Mouse (Mus musculus) lung, embryonic 14.5 days (tissue): ENCODE measurements around the gene Prss46. TPM values are rescaled to one million over a fixed set of nuclear protein-coding genes. Genes with fewer than 3 reads are reported as not detected.
"Not testable (repeated sequence)": the region's sequence is repeated elsewhere in the genome, so short reads cannot be mapped to it uniquely, and the experiment has no call there.

ENCODE experiments used
- ATAC-seq: fragments of 200-750 bp; cut with Nextera tagmentation; 2 replicates; pipeline ENCODE4 v1.8.0; 2017; ENCODE audit warnings: mild to moderate bottlenecking, moderate TSS enrichment, moderate library complexity; ENCODE audit not compliant: insufficient read depth
- DNase-seq: peaks from one replicate; pipeline ENCODE4 v3.0.0-alpha.2; 2015
- H3K27ac ChIP-seq: fragments of 300-500 bp; sonication (generic); 2 replicates; pipeline ENCODE4 v1.5.1; 2014; ENCODE audit warnings: low read depth, mild to moderate bottlenecking, moderate library complexity
- H3K27me3 ChIP-seq: fragments of 300-500 bp; sonication (generic); 2 replicates; pipeline ENCODE4 v1.6.1; 2014; ENCODE audit warnings: low read length, control low read depth; ENCODE audit not compliant: insufficient read depth
- H3K36me3 ChIP-seq: fragments of 300-500 bp; sonication (generic); 2 replicates; pipeline ENCODE4 v1.6.1; 2014; ENCODE audit warnings: control low read depth; ENCODE audit not compliant: insufficient read depth
- H3K4me1 ChIP-seq: fragments of 300-500 bp; sonication (generic); 2 replicates; pipeline ENCODE4 v1.6.1; 2014; ENCODE audit warnings: antibody characterized with exemption, control low read depth; ENCODE audit not compliant: insufficient read depth
- H3K4me2 ChIP-seq: fragments of 300-500 bp; sonication (generic); 2 replicates; pipeline ENCODE4 v1.6.1; 2014; ENCODE audit warnings: mild to moderate bottlenecking
- H3K4me3 ChIP-seq: fragments of 300-500 bp; sonication (generic); 2 replicates; pipeline ENCODE4 v1.5.1; 2014; ENCODE audit warnings: low read depth, low read length
- H3K9ac ChIP-seq: fragments of 300-500 bp; sonication (generic); 2 replicates; pipeline ENCODE4 v1.6.1; 2014
- H3K9me3 ChIP-seq: fragments of 300-500 bp; sonication (generic); 2 replicates; pipeline ENCODE4 v1.6.1; 2016; ENCODE audit warnings: low read depth, low read length, control low read depth
- CTCF ChIP-seq: IDR thresholded peaks from 2 replicates; pipeline ENCODE4 v1.5.1; 2016; ENCODE audit warnings: antibody characterized with exemption, low read depth
- WGBS: fragments of 180-500 bp; shearing (Covaris S2); extraction: QIAGEN DNeasy Blood & Tissue Kit; methylation state at CpG from one replicate; pipeline ENCODE4 v1.1.7; 2014; 5-methylcytosine and 5-hydroxymethylcytosine counted together
- polyA plus RNA-seq: library from polyadenylated mRNA; unstranded; fragments of >200 nt; fragmentation: Nextera tagmentation; extraction: Ambion mirVana; gene quantifications from 2 replicates; pipeline ENCODE4 v1.2.1, GENCODE M21; 2014

The Prss46 gene
- polyA plus RNA-seq: not detected in 2 replicates

GRCm38 (mm10) chr9:110844206-110844605 lies at the start of gene Prss46:
Prss46 (plus strand) TSS chr9:110844506.
- Histone ChIP-seq H3K9me3 (no peaks in the 10 kb centered on the region), H3K4me1 (no peaks in the 10 kb centered on the region), H3K27ac (no peak within 1 kb of the TSS), H3K27me3 (no peaks in the 10 kb centered on the region), H3K9ac (no peak within 1 kb of the TSS), H3K4me3 (no peak within 1 kb of the TSS), H3K4me2 (no peak within 1 kb of the TSS), H3K36me3 (no peaks in the 10 kb centered on the region)
- 75% methylated on average over 10 of the region's 10 CpGs for WGBS
- no peak for TF ChIP-seq CTCF
- no peak for ATAC-seq
- no peak for DNase-seq

- H3K4me1 ChIP-seq: no peaks in the 10 kb centered on the region
Observed at GRCm38 (mm10) chr9:110797013-110797412, 47.3 kb upstream of the Prss46 start.

GRCm38 (mm10) chr9:110797866-110798265 lies 46.4 kb upstream of the Prss46 start, which contains the start of gene Prss42:
Prss42 (plus strand) TSS chr9:110798166.
- Histone ChIP-seq H3K27me3 (no peaks in the 10 kb centered on the region), H3K4me2 (no peak within 1 kb of the TSS), H3K9ac (no peak within 1 kb of the TSS), H3K9me3 (no peaks in the 10 kb centered on the region), H3K4me1 (no peaks in the 10 kb centered on the region), H3K4me3 (no peak within 1 kb of the TSS), H3K27ac (no peak within 1 kb of the TSS), H3K36me3 (no peaks in the 10 kb centered on the region)
- no peak for TF ChIP-seq CTCF
- 92% methylated on average over 14 of the region's 14 CpGs for WGBS
- no peak for ATAC-seq
- DNase-seq: no peak

More at GRCm38 (mm10) chr9:110797013-110797412, 47.3 kb upstream of the Prss46 start:
- no peak for ATAC-seq
- H3K4me3 ChIP-seq: no peak overlapping the region
- 74% methylated on average over 10 of the region's 10 CpGs for WGBS
- H3K9me3 ChIP-seq: no peaks in the 10 kb centered on the region
- H3K36me3 ChIP-seq: no peaks in the 10 kb centered on the region
- no peak overlapping the region for H3K27ac ChIP-seq
- no peak for DNase-seq
- H3K9ac ChIP-seq: no peak overlapping the region
- no peak overlapping the region for H3K4me2 ChIP-seq
- H3K27me3 ChIP-seq: no peaks in the 10 kb centered on the region
- no peak for TF ChIP-seq CTCF

GRCm38 (mm10) chr9:110800834-110801479 lies 43.3 kb upstream of the Prss46 start:
- H3K4me1 ChIP-seq: no peaks in the 10 kb centered on the region
- DNase-seq: no peak
- TF ChIP-seq CTCF: no peak
- H3K4me2 ChIP-seq: no peak overlapping the region
- no peaks in the 10 kb centered on the region for H3K27me3 ChIP-seq
- H3K36me3 ChIP-seq: no peaks in the 10 kb centered on the region
- 83% methylated on average over 8 of the region's 8 CpGs for WGBS
- H3K9me3 ChIP-seq: no peaks in the 10 kb centered on the region
- no peak for ATAC-seq
- no peak overlapping the region for H3K4me3 ChIP-seq
- H3K27ac ChIP-seq: no peak overlapping the region
- H3K9ac ChIP-seq: no peak overlapping the region

GRCm38 (mm10) chr9:110803294-110803693 lies 41.0 kb upstream of the Prss46 start:
- H3K4me3 ChIP-seq: no peak overlapping the region
- H3K4me2 ChIP-seq: no peak overlapping the region
- no peak for ATAC-seq
- no peak for DNase-seq
- no peaks in the 10 kb centered on the region for H3K9me3 ChIP-seq
- H3K27me3 ChIP-seq: no peaks in the 10 kb centered on the region
- H3K36me3 ChIP-seq: no peaks in the 10 kb centered on the region
- no peaks in the 10 kb centered on the region for H3K4me1 ChIP-seq
- no peak overlapping the region for H3K9ac ChIP-seq
- TF ChIP-seq CTCF: no peak
- 57% methylated on average over 4 of the region's 4 CpGs for WGBS
- no peak overlapping the region for H3K27ac ChIP-seq

- H3K4me2 ChIP-seq: no peak overlapping the region
- WGBS: 83% methylated on average over 4 of the region's 4 CpGs
- H3K4me1 ChIP-seq: no peaks in the 10 kb centered on the region
- DNase-seq (no peak), ATAC-seq (no peak)
- TF ChIP-seq CTCF: no peak
- no peaks in the 10 kb centered on the region for H3K9me3 ChIP-seq
- H3K27me3 ChIP-seq: no peaks in the 10 kb centered on the region
- H3K36me3 ChIP-seq: no peaks in the 10 kb centered on the region
- no peak overlapping the region for H3K27ac ChIP-seq
- no peak overlapping the region for H3K4me3 ChIP-seq
- H3K9ac ChIP-seq: no peak overlapping the region
Observed at GRCm38 (mm10) chr9:110810051-110810450, 34.3 kb upstream of the Prss46 start.

GRCm38 (mm10) chr9:110813789-110814188 lies 30.5 kb upstream of the Prss46 start, which contains the start of gene Prss44:
Prss44 (plus strand) TSS chr9:110813994.
- H3K9ac ChIP-seq: no peak within 1 kb of the TSS
- ATAC-seq: no peak
- DNase-seq: no peak
- H3K27me3 ChIP-seq: no peaks in the 10 kb centered on the region
- 50% methylated on average over 18 of the region's 18 CpGs for WGBS
- H3K4me3 ChIP-seq: no peak within 1 kb of the TSS
- H3K9me3 ChIP-seq: no peaks in the 10 kb centered on the region
- no peaks in the 10 kb centered on the region for H3K36me3 ChIP-seq
- H3K4me1 ChIP-seq: no peaks in the 10 kb centered on the region
- no peak within 1 kb of the TSS for H3K4me2 ChIP-seq
- TF ChIP-seq CTCF: no peak
- H3K27ac ChIP-seq: no peak within 1 kb of the TSS

GRCm38 (mm10) chr9:110820546-110820945 lies 23.8 kb upstream of the Prss46 start:
- not testable (repeated sequence) for H3K4me2 ChIP-seq, H3K27me3 ChIP-seq, ATAC-seq, DNase-seq, H3K36me3 ChIP-seq, H3K4me3 ChIP-seq, H3K9ac ChIP-seq, H3K4me1 ChIP-seq, H3K27ac ChIP-seq, H3K9me3 ChIP-seq
